Mouse (Mus musculus) bone marrow macrophage, adult 2 months (primary cell): ENCODE measurements around the gene Cpa5.

ENCODE experiments used
- CTCF ChIP-seq: IDR thresholded peaks from 2 replicates; pipeline ENCODE4 v1.5.1; 2012; ENCODE audit warnings: low read depth, mild to moderate bottlenecking, low read length, moderate library complexity
- POLR2A ChIP-seq: IDR thresholded peaks from 2 replicates; pipeline ENCODE4 v1.6.1; 2012; ENCODE audit warnings: mild to moderate bottlenecking, low read depth, low read length, borderline replicate concordance

DNA sequence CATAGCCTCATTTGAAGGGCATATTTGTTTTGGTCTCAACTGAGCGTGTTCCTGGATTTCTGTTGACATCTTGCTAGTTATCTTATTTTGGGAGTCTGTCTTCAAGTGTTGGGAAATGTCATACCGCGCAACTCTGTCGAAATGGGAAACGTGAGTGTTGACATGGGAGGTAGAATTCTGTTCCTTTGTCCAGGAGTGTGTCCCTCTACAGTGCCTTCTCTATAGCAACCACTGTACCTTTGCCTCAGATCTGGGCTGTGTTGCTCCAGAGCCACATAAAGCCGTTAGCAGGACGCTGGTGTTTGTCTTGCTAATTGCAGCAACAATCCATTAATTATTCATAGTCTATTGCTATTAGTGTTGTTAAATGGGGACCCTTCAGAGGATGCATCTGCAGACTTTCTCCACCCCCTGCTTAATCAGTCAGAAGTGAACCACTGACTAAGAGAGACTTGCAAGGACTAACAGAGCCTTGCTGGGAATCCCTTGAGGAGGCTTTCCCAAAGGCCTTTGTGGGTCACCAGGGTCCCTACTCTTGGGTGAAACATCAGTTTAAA lies 23.8 kb upstream of the Cpa5 start:
- no peak for TF ChIP-seq POLR2A
- TF ChIP-seq CTCF: no peak
